Mouse (Mus musculus): ENCODE measurements at regions not wholly inside any gene's neighbourhood (a gene's known extent, or its start where the extent isn't known, plus 50 kb on each side); places are given as distances from the start of the nearest gene placed in this dataset.

DNA sequence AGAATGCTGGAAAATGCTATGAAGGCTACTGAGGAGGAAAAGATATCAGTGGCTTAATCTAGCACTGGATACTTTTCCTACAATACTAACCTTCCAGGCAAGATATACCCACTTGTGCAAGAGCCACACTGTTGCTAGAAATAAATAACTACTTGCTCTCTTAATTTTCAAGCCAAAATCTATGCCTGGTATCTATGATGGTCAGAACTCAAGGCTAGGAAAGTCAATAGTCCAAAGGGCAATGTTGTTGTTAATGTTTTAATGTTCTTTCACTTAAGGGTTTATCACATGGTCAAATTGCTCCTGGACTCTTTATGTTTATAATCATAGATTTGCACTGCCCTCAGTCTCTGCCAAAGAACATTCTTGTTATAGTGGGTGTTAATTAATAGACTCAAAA is 533.5 kb downstream of the Kcnj2 start:
- no peak for DNase-seq

GRCm38 (mm10) chr11:111605146-111605545 is 539.2 kb downstream of the Kcnj2 start:
- DNase-seq: no peak

GRCm38 (mm10) chr11:111610522-111611015 is 544.6 kb downstream of the Kcnj2 start:
- no peak for DNase-seq

DNA sequence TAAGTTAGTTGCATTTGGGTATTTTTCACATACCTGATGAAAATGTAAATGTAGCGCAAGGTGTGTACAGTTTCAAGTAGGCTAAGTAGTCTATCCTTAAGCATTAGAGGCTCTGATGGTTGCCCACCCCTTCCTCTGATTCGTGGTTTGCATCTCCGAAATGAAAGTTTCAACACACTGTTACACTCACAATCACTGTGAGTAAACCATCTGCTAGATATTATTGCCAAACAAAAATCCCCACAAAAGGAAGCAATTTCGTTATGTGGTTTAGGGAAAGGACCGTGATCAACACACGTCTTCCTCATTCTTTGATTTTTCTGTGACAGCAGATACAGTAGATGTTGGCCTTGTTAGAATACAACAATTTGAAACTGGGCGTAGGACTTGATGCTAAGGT is 577.6 kb downstream of the Kcnj2 start:
- DNase-seq: no peak

DNA sequence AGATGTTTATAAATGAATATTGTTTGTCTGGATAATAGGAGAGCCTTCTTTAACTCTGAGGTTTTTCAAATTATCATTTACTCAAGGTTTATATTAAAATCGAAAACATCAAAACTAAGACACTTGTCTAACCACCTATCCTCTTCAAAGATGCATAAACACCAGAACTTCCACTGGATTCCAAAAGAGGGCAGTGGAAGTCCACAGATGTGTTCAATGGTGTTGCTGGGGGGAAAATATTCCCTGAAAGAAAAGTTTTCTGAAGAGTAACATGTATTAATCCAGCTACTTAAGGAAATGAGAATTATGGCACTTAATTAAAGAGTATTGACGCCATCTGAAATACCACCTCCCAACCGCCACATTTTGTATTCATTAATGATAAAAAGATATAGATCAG is 586.9 kb downstream of the Kcnj2 start:
- no peak for DNase-seq

GRCm38 (mm10) chr11:111657778-111658177 is 591.8 kb downstream of the Kcnj2 start:
- DNase-seq: no peak

DNA sequence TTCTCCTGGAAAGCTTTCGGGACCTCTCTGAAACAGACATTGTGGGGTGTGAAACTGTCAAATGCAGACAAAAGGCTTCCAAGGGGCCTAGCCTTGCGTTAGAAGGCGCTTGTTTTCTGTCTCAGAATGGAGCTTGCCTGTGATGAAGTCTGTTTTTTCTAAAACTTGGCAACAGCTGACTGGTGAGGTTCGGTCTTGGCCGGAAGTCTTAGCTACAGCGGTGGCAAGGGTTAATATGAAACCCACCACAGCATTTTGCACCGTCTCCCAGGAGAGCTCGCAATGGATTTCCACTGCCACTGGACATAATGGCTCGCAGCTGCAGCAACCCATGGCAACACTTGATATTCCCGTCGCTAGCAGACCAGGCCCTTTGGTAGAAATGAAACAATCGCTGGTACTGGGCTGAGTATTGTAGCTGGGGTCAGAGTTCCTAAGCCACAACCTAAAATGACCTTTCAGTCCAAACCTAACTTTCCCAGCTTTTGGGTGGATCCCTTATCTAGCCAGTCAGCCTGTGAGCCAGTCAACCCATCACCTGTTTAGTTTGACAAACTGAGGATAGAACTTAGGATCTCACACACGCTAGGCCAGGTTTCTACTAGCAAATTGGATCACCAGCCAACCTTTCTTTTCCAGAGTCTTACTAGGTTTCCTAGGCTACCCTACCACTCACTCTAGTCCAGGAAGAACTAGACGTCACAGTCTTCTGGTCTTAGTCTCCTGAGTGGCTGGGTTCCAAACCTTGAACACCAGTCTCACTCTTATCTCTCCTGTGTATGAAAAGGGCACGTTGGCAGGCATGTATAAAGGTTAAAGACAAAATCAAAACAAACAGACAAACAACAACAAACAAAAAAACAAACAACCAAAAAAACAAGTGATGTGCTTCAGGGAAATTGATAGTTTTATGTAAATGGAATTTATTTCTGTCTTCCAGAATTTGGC is 592.7 kb downstream of the Kcnj2 start:
- no peak for DNase-seq

- DNase-seq: no peak
These were observed 597.3 kb downstream of the Kcnj2 start for GRCm38 (mm10) chr11:111663269-111663668.

- no peak for DNase-seq
These were observed 600.4 kb downstream of the Kcnj2 start for GRCm38 (mm10) chr11:111666336-111666735.

DNA sequence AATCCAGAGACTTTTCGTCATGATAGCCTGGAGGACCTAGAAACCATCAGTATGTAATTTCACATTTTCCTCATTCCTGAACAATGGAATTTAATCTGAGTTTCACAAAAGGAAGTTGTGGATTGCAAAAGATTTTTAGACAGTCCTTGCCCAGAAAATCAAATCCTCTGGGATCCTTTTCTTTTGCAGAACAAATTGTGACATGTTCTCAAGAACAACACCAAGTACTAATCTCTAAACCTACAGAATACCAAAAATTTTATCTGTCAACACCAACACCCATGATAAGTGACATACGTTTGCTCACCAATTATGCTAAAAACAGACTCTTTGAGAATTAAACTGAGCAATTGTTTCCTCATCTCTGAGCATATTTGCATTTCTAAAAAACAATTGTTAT is 605.9 kb downstream of the Kcnj2 start:
- DNase-seq: no peak

DNA sequence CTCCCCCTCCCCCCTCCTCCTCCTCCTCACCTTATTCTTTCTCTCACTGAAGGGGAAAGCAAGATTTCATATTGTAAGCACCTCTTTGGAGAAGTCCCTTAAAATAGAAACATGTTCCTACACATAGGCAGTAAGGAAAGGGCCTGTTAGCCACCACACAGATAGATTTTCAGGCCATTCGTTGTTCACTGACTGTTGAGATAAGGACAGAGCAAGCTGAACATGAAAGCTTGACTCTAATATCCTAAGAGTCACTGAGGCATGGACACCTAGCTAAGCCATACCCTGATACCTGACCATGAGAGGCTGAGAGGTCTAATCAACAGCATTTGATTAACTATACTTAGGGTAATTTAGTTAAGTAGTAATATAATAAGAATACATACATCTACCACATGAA is 609.7 kb downstream of the Kcnj2 start:
- DNase-seq: no peak

- no peak for DNase-seq
These were observed 616.4 kb downstream of the Kcnj2 start for GRCm38 (mm10) chr11:111682341-111682740.

DNA sequence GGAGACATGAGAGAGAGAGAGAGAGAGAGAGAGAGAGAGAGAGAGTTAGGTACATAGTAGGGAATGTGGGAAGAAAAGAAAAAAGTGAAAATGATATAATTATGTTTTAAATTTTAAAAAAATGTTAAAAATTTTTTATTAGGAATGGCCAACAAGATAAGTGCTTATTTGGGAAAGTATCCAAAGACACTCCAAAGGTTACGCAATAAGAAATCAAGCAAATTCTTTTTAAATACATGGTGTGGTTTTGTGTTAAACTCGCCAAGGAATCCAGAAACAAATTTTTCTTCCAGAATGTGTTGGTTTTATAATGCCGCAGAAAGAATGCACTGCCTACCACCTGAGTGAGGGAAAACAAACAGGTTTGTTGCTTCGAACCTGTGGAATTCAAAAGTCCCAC is 617.9 kb downstream of the Kcnj2 start:
- no peak for DNase-seq

DNA sequence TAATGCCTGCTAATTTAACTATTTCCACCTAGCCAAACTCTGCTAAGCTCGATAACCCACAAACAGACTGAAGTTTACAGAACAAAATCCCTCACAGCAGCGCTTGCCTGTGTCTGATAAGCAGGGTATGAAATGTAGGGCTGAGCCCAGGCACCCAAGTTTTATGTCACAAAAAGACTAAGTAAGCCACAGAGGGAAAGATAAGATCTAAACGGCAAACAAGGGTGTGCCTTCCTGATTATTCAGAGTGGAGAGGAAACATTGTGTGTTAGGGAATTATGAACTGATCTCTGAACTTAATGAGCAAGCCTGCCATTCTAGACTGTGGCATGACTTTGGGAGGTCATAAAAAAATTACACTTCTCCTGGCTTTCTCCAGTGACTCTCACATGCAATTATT is 621.8 kb downstream of the Kcnj2 start:
- DNase-seq: no peak

DNA sequence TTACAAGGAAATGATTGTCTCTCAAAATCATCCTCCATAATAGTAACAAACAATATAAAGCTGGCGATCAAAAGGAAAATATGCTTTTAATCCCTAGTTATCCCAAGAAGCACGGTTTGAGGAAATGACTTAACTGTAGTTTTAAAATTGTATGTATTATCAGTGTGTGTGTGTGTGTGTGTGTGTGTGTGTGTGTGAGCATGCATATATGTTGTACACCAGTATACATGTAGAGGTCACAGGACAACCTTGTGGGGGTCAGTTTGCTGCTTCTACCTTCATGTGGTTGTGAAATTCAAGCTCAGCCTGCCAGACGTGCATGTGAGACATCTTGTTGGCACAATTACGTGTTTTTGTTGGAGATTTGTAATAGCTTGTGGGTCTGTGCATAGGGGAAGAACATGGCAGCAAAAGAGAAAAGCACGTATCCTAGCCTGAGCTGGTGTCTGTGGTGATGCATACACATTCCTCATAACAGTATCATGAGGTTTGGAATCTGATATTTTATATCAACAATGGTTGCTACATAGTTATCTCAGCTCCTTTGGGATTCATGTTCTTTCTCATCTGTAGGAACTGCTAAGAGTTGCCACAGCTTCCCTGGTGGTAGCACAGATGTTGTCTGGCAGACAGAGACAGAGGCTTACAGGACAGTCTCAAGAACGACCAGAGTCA is 622.4 kb downstream of the Kcnj2 start:
- DNase-seq: no peak

DNA sequence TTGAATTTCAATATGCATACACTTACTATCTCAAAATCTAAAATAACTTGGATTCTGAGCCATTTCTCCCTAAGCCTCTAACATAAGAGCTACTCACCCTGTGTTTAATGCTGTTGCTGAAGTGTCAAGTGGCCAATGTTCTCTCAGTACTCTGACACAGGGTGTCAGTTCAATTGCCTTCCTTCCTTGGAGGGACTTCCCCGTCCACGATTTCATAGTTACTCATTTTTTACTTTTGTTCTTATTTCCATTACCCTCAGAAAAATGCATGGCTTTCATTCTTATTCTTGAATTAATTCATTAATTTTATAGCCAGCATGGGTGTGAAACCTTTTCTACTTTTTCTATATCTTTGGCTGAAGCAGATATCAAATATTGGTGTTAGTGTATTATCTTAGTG is 623.9 kb downstream of the Kcnj2 start:
- no peak for DNase-seq

DNA sequence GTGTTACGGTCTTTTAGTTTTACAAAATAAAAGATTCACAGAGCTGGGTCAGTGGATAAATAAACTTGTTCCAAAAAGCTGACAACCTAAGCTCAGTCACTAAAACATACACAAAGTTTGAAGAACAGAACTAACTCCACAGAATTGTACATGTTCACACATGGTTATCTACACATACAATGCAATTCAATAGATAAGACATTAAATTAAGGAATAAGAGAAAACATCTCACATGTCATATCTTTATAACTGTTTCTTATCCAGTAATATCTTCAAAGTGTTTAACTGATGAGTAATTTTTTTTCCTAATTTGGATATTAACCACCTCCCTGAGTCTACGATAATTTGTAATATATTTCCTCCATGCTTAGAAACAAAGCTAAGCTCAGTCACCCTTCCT is 625.5 kb downstream of the Kcnj2 start:
- DNase-seq: no peak

DNA sequence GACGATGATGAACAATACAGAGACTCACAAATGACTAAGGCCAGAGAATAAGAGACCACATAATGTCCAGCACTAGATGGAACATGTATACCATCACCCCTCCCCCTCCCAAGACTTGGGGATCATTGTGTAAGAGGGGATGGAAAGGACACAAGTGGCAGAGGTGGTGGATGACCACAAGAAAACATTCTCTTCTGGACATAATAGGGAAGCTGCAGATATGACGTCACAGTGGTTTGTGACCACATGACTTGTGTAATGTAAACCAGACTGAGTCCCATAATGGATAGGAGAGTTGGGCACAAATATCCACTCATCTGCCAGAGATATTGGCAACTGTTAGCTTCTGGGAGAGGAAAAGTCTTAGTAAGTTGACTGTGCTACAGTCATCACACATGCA is 630.7 kb downstream of the Kcnj2 start:
- DNase-seq: no peak

DNA sequence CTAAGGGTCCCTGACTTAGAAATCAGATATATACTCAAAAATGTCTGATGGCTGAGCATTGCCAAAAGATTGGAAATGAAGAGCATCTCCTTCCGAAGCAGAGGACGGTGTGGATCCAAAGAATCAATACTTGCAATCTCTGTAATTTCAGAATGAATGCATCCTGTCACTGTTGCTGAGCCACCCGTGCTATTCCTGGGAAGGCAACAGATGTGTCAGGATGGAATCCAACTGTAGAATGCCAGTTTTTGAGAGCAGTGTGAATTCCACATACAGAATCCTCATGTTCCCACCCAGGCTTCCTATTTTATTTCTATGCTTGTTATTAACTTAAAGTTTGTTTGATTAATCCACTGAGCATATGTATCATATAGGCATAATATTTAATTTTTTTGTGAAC is 633.9 kb downstream of the Kcnj2 start:
- peak; percentile 4 for DNase-seq

DNA sequence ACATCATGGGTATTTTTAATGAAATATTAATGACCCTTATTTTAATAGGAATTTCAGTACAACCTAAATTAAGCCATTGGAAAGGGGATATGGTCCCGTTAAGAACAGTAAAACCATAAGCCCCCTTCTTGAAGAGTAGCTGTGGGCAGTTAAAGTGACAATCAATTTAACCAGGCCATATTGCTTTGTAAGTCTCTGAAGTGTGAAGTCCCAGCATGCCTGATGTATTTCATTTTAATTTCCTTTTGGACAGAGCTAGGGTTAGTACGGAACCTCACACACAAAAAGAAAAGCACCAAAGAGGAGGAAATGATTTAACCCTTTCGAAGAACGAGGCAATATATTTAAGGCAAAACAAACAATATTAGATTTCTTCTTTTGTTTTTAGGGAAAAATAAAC is 640.9 kb downstream of the Kcnj2 start:
- no peak for DNase-seq

- DNase-seq: no peak
These were observed 649.4 kb downstream of the Kcnj2 start for GRCm38 (mm10) chr11:111715401-111715800.

DNA sequence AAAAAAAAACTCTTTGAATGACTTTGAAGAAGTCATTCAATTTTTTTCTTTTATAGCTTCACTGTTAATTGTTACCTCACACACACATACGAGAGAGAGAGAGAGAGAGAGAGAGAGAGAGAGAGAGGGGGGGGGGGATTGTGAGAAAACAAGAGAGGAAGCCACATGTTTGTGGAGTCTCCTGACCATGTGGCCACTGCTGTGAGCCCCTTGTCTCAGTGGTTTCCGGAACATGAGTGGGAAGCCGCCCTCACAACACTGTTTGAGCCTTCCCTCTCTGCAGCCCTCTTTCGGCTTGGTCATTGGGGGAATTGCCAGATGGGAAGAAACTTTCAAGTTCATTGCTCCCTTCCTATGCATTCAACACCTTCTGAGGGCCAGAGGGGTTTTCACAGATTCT is 656.3 kb downstream of the Kcnj2 start:
- DNase-seq: no peak

- no peak for DNase-seq
These were observed 662.2 kb downstream of the Kcnj2 start for GRCm38 (mm10) chr11:111728148-111728547.

GRCm38 (mm10) chr11:111732096-111732495 is 666.1 kb downstream of the Kcnj2 start:
- no peak for DNase-seq

Measured in right cerebral cortex, postnatal 4 days (tissue).